Mouse (Mus musculus) retina, adult 2 months (tissue): ENCODE data around the gene A3galt2.

ENCODE experiments used
- DNase-seq: peaks from one replicate; pipeline ENCODE4 v3.0.0-alpha.2; 2012; ENCODE audit warnings: low read depth, low spot score

Gene A3galt2

DNA sequence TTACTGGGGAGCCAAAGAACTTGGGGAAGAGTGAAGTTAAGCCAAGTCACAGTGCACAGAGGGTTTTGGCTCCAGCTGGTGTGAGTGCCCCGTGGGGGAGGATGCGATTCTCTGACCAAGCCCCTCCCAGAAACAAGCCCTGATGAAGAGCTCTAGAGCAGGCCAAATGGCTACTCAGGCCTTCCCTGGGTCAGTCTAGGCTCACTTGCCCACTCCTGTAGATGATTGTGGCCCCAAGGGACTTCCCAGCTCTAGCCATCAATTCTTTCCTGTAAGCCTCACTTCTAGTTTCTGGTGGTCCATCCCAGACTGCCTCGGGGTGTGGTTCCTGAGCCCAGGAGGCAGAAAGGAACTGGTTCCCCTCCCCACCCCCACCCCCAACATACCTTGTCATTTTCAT is at the start of gene A3galt2:
Gene A3galt2 (plus strand): TSS at position 301 of the 400 bp plus-strand sequence.
- DNase-seq: no peak

DNA sequence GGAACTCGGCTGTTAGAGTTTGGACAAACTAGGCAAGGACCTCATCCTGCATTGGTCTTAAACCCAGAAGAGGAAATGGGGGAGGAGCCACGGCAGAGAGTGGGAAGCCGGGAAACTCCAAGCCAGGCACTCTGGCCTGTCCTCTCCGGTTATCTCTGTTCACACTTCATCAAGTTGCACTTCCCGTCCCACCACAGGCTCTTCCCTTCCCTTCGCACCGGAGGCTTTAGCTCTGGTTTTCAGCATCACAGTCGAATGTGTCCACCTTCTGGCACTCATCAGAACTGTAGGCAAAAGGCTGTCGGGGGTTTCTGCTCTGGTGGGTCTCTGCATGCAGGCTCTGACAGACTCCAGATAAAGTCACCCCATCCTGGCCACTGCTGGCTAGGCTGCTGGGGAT is 48.5 kb upstream of the A3galt2 start:
- DNase-seq: no peak

DNA sequence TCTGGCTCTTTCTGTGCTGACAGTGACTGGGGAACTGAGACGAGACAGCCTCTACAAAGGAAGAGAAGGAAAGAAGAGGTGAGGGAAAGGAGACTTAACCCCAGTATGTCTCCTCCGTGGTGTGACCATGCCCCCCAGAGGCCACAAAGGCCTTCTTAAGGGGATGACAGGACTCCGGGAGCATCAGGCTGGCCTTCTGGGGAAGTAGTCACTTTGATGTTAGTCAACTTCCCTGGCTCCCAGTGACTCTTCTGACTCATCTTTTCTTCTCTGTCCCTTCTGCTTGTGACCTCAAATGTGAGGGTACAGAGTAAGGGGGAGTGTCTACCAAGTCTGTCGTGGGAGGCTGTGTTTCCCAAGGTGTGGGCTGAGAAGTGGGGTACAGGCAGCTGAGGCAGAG is 47.8 kb upstream of the A3galt2 start:
- DNase-seq: no peak

DNA sequence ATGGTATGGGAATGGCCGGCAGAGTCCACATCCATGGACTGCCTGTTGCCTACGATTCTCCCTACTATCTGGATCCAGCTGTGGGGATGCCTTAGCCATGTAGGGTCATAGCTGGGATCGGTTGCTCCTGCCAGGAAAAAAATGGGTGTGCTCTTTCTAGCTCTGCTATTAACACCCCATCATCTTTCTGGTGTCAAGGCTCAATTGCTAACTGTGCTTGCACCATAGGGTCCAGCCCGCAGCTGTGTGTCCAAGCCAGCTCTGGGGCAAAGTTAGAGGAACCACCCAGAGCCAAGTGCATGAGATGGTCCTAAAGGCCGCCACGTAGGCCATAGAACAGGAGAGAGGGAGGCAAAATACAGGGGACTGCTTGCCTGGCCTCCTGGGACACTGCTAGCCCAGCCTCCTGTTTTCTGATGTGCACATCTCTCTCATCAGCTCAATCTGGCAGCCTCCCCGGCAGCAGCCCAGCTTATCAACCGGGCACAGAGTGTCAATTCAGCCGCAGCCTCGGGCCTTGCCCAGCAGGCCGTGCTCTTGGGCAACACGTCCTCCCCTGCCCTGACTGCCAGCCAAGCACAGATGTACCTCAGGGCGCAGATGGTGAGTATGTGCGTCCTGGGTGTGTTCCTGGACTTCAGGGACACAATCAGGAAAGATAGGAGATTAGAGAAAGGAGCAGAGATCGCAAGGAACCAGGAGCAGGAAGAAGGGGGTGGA is 45.9 kb upstream of the A3galt2 start:
- no peak for DNase-seq

DNA sequence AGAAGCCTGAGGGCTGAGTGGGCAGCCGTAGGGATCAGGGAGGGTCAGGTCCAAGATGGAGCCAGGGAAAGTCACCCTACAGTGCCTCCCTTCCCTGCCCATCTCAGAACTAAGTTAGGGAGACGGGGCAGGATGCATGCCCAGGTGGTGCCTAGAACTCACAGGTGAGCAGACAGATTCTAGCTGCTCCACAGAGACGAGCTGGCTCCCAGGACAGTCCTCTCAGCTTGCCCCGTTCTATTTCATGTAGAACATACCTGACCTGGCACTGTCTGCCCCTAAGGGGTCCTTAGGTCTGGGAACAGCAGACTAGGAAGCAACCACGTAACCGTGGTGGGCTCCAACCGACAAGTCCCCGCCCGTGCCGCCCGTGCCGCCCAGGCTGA is 45.4 kb upstream of the A3galt2 start:
- no peak for DNase-seq

DNA sequence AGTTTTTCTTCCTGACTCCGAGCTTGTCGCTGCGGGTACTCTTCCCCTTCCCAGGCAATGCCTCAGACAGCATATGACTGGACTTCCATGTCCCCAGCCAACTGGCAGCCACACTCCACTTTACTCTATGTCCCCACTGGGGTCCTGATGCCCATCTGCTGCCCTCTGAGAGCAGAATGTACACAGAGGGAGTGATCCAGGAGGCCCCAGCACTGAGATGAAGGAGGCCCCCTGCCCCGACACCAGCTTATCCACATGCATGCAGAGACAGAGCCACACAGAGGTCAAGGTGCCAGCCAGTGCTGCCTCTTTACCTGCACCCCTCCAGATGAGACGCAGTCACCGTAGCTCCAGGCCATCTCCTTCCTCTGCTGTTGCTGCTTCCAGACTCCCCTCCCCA is 44.9 kb upstream of the A3galt2 start:
- no peak for DNase-seq

DNA sequence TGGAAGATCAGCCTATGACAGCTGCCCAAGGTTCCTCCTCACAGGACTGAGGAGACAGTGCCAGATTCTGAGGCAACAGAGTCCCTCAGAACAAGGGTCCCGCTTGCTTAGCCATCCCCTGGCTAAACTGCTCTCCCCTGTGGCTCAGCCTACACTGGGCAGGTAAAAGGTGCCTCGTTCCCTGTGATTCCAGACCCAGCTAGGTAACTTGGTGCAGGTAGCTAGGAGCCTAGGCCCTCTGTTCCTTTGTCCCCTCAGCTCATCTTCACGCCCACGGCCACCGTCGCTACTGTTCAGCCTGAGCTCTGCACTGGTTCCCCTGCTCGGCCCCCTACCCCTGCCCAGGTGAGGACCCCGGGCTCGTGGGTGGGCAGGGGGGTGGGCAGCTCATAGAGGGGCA is 44.4 kb upstream of the A3galt2 start:
- DNase-seq: no peak

DNA sequence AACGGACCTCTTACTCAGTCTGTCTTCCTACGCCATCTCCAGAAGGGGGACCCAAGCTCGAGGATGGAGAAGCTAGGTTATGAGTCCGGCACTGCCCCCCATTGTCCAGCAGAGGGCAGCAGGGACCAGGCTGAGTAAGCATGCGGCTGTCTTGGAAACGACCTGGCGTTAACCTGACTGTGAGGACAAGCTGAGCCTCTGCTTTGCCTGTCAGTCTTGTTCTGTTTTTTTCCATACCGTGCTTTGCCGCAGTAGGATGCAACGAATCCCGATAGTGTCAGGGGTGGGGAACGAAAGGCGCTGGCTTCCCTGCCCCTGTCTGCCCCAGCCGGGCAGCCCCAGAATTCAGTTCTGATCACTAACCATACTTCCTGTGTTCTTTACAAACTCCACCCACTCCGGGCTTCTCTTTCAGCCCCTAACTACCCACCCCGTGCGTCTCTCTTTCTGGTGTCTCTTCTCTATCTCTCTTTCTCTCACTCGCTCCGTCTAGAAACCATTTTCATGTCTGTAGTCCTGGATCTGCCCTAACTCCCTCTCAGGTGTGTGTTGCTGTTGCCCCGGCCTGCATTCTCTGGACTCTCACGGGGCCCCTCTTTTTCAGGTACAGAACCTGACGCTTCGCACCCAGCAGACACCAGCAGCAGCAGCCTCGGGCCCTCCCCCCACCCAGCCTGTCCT is 43.6 kb upstream of the A3galt2 start:
- DNase-seq: peak; percentile 93

DNA sequence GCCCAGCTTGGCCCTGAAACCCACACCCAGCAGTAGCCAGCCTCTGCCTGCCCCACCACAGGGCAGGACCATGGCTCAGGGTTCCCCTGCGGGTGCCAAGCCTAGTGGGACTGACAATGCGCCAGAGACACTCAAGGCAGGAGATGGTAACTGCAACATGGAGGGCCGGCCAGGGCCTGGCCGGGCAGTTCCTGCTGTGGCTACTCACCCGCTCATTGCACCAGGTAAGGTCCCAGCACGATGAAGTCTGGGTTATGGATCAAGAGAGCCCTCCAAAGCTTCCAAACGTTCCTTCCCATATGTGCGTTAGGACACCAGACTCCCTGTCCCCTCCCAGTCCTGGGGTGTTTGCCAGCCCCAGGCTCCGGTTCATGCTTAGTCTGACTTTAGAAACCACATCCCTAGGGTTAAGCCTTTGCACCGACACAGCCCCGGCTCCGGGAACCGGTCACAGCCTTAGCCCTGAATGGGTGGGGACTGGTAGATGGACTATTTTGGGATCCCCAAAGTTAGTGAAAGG is 43.0 kb upstream of the A3galt2 start:
- no peak for DNase-seq

DNA sequence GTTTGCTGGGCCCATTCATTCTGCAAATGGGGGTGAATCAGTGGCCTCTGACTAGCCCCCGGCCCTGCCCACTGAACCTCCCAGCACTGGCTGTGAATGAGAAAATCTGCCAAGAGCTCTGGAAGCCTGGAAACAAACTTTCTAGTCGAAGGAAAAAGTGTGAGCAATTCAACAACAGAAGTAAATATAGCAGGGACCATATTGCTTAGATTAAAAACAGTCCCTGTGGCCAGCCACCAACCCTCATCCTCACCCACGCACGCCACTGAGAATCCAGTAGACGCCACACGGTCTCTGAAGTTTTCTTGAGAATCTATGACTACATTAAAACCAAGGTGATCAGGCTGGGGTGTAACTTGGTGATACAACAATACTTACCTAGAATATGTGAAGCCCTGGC is 42.2 kb upstream of the A3galt2 start:
- no peak for DNase-seq

DNA sequence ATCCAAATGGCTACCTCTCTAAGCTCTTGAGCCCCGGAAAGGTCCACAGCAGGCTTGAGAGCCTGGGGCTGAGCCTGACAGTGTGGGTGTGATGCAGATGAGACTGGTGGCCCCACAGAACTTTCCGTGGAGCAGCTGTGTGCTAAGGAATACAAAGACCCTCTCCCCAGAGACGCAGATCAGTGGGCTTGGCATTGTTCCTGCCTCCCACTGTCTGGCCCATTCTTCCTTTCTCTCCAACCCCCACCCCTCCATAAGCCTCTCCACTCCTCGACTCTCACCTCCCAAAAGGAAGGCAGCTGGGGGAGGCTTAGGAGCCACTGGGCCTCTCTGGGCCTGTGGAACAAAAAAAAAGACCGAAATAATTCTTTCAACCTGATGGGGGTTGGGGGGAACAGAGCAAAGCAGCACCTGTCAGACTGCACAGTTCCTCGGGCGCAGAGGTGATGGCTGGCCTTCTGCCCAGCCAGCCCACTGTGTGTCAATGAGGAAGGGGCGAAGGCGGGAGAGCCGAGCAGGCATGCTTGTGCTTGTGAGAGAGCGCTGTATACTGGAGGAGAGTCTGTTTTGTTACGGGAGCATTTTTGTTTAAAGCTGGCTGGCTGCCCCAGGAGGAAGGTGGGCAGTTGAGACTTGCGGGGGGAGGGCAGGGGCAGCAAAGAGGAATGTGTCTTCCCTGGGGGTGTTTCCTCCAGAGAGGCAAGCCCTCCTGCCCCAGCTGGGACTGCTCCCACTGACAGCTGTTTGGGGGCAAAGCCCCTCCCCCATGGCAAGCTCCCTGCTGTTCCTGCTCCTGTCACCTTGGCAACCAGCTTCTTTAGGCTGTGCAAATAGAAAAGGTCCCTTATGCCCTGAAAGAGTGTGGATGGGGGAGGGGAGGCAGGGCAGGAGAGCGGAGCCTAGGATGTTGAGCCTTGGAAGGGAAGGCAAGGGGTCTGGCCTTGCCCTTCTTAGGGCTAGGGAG is 39.6 kb upstream of the A3galt2 start:
- DNase-seq: no peak

DNA sequence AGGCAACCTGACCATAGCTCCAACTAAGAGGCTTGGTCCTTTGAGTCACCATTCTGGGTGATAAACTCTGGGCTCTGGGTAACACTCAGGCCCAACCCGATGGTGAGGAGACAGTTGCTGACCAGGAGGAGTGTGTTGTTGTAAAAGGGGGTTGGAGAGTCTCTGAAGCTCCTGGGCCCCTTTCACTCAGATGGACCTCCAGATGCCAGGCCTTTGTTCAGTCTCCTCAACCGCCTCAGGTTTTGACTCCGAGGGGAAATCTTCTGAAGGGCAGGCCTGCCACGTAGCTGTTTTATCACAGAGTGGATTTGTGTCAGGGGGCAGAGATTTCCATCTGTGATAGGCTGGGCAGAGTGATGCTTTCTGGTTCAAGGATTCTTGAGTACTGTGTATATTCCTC is 38.9 kb upstream of the A3galt2 start:
- no peak for DNase-seq

DNA sequence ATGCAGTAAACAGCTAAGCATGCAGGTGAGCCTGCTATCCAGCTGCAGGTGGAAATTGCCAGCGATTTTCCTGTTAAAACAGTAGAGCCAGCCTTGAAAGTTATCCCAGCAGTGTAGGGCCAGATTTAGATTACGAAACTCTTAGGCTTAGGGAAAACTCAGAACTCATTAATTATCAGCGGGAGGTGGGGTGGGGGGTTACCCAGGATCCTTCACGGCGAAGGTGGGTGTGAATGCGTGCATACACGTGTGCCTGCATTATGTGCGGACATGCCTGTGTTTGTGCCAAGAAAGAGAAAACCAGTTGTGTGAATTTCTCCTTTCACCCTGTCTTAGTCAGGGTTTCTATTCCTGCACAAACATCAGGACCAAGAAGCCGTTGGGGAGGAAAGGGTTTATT is 38.4 kb upstream of the A3galt2 start:
- DNase-seq: no peak

DNA sequence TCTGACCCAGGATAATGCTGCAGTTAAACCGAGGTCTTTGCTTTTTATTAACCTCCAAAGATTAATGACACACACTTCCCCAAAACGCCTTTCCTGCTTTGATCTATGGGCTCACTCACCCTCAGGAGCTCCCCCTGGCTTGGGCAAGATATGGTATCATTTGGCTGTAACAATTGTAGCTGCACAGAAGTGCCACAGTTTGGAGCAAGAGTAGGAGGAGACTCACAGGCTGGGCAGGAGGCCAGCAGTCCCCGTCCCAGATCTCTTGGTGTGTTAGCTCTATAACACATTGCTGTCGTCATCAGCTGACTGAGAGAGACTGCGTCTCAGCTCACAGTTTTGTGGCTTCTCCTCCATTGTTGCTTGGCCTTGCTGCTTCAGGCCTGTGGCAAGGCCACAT is 35.1 kb upstream of the A3galt2 start:
- DNase-seq: no peak

DNA sequence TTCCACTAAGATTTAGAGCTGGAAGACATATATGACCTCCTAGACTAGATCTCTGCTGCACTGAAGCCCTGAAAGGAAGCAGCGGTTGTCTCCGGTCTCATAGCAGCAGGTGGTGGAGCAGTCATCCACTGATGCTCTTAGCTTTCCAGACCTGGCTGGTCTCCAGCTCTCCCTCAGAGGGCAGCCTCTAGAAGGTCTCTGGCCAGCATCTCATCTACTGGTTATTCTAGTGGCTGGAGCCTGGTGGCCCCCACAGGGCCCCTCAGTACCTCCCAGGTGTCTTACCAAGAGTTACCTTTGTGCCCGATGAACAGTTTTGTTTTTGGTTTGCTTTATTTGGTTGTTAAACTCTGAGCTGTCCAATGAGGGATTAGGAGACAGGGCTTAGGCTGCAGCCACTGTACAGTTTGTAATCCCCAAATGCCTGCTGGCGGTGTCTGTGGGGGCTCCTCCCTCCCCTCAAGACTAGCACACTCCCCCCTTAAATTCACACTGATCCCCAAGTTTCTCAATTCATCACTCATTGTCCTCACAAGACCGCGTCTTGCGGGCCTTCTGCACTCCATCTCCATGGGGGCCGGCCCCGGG is 34.0 kb upstream of the A3galt2 start:
- peak; percentile 63 for DNase-seq

DNA sequence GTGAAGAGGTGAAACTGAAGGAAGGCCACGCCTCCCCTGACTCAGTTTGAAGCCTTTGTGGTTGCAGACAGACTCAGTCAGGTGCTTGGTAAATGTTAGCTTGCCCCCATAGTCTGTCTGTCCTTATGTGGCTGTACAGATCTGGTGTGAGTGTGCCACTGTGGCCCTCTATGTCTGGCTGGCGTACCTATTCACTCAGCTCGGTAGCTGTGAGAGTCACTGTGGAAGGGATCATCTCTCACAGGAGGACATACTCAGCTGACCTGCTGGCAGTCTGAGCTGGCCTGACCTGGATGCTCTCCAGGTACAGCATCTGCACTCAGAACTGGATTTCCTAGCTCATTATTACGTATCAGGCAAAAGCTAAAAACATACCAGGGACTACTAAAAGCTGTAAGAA is 33.4 kb upstream of the A3galt2 start:
- DNase-seq: no peak

DNA sequence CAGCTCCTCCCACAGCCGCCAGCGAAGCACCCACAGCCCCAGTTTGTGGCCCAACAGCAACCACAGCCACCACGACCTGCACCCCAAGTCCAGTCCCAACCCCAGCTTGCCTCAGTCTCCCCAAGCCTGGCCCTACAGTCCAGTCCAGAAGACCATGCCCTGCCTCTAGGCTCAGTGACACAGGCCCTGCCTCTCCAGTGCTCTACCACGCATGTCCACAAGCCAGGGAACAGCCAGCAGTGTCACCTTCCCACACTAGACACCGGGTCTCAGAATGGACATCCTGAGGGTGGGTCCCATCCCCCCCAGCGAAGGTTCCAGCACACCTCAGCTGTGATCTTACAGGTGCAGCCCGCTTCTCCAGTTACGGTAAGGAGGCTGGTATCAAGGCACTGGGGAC is 32.2 kb upstream of the A3galt2 start:
- DNase-seq: no peak

DNA sequence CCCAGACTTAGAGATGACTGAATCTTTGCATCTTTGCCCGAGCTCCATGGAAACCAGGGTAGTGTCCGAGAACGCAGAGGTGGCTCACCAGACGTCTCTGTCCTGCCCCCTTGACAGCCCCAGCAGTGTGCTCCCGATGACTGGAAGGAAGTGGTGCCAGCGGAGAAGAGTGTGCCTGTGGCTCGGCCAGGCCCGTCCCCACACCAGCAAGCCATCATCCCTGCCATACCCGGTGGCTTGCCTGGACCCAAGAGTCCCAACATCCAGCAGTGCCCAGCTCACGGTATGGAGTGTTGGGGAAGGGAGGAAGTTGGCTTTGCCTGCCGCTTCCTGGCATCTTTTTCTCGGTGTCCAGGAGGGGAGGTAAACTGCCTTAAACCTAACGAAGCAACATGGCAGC is 31.7 kb upstream of the A3galt2 start:
- DNase-seq: no peak

DNA sequence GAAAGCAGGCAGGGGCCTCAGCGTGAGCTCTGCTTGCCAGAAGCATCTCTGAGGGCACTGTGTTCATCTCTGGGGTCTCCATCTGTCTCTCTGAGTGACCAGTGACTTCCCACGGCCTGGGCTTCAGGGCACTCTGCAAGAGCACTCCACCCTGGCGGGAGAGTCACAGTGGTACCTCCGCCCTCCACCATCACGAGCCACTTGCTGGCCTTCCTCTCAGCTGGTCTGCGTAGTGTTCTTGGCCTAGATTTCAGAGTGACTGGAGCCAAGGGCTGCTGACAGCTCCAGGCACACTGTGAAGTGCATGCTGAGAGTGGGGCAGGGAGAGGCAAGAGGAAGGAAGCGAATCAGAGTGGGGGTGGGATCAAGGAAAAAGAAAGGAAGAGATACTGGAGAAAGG is 31.1 kb upstream of the A3galt2 start:
- no peak for DNase-seq

DNA sequence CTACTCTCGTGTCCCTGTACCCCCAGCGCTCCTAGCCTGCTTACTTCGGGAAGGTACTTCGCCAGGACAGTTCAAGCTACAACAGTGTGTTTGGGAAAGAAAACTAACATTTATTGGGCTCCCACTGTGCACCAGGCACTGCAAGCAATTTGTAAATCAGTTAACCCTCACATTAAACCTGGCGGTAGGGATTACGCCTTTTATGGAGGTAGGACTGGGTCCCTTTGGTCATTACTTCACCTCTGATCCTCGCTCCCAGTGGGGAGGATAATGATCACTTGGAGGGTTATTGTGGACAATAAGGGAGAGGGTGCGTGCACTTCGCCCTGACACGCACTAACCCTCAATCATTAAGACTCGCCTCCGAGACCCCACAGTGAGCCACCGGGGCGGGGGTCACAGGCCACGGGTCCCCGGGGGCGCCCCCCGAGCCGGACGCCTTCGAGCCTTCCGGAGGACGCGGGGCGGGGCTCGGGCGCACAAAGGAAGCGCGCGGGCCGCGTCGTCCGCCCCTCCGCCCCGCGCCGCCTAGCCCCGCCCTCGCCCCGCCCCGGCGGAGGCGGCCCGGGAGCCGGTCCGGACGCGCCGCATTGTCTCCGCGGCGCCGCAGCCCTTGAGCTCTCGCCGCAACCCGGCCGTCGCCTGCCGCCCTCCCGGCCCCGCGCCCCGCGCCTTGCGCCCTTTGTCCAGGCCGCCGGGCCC is 28.0 kb upstream of the A3galt2 start:
- DNase-seq: peak; percentile 69
